Mouse (Mus musculus) bone marrow, adult 2 months (tissue): ENCODE measurements around the gene Pcp2.

Experiments
- CTCF ChIP-seq: fragments of 200-500 bp; IDR thresholded peaks from 2 replicates; pipeline ENCODE4 v1.5.1; 2011; ENCODE audit warnings: low read length, control low read depth; ENCODE audit not compliant: control insufficient read depth, insufficient read depth
- POLR2A ChIP-seq: fragments of 200-500 bp; IDR thresholded peaks from 2 replicates; pipeline ENCODE4 v1.6.1; 2011; ENCODE audit warnings: low read depth, mild to moderate bottlenecking, control low read depth, low read length, borderline replicate concordance; ENCODE audit not compliant: control insufficient read depth

- TF ChIP-seq CTCF (no peak), POLR2A (no peak)
Observed at GRCm38 (mm10) chr8:3600401-3600800, 24.9 kb downstream of the Pcp2 start.
